ENCODE assay signal across 8 mouse cellular contexts in the genomic region with DNA sequence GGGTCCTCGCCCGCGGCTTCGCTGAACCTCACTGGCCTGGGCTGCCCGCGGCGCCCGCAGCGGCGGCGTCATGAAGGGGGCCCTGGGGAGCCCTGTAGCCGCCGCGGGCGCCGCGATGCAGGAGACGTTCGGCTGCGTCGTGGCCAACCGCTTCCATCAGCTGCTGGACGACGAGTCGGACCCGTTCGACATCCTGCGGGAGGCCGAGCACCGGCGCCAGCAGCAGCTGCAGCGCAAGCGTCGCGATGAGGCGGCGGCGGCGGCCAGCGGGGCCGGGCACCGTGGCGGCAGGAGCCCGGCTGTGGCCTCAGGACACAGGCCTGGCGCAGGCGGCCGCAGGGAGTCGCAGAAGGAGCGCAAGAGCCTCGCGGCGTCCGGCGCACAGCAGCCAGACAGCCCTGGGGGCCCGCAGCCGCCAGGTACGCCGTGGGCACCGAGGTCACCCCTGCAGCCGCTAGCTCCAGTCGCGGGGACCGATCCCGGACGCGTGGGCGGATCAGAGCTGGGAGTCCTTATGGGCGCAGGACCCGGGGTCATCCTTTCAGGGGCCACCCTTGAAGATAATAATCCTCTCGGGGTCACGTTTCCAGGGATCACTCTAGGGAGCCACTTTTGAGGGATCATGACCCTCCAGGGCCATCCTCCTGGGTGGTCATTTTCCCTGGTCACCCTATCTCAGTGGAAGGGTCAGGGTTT. TPM values are rescaled to one million over a fixed set of nuclear protein-coding genes. Genes with fewer than 3 reads are reported as not detected.
A peak's percentile ranks its signal among the peaks of the same experiment; 100 is the strongest.
DNase-seq lines count a peak whose midpoint lies in the region; ATAC-seq and TF ChIP-seq lines count a peak whose summit lies in the region.

No protein-coding gene starts in this region.

- H3K36me3 ChIP-seq in G1E (replicated peaks) = peaks cover 5% of the 10 kb centered on the region
- peaks cover 9% of the 10 kb centered on the region; the same call in 1 of the 2 replicates for H3K36me3 ChIP-seq in hindbrain, embryonic 13.5 days
- no peaks in the 10 kb centered on the region for H3K36me3 ChIP-seq in testis, adult 2 months (ENCODE audit: control insufficient read depth, insufficient read depth, low read length)

- TF ChIP-seq CTCF in G1E (IDR thresholded peaks at IDR 0.05; ENCODE audit: low read depth, low read length) = no peak
- no peak for TF ChIP-seq CTCF in embryonic fibroblast, embryonic 13.5 days (IDR thresholded peaks at IDR 0.05; ENCODE audit: borderline replicate concordance, insufficient read depth, low read length)
- no peak for TF ChIP-seq CTCF in testis, adult 2 months (IDR thresholded peaks at IDR 0.05; ENCODE audit: control insufficient read depth, insufficient read depth, insufficient replicate concordance, low read depth, low read length)

- peak; percentile 26 to 35 for DNase-seq in kidney, adult 8-10 months
- DNase-seq in kidney, postnatal 10 days = no peak
- DNase-seq in G1E (ENCODE audit: low spot score) = peak; percentile 38
- DNase-seq in gastrocnemius, postnatal 4 days (ENCODE audit: low spot score in 2 of 2) = no peak

- peak overlapping the region; percentile 94 for H3K9ac ChIP-seq in hindbrain, embryonic 13.5 days

- 0% methylated on average over 69 of the region's 71 CpGs for WGBS in hindbrain, embryonic 13.5 days

- H3K4me2 ChIP-seq in hindbrain, embryonic 13.5 days = peak overlapping the region; percentile 97

- peak overlapping the region; percentile 86 for H3K4me3 ChIP-seq in G1E (ENCODE audit: low read depth, low read length)
- peak overlapping the region; percentile 72 for H3K4me3 ChIP-seq in embryonic fibroblast, embryonic 13.5 days (ENCODE audit: insufficient read depth, low read length)
- H3K4me3 ChIP-seq in hindbrain, embryonic 13.5 days = peak overlapping the region; percentile 88
- peak overlapping the region; percentile 83 for H3K4me3 ChIP-seq in testis, adult 2 months (ENCODE audit: control insufficient read depth, low read depth, low read length)

- no peak; the same call in none of the 2 replicates for TF ChIP-seq POLR2A in embryonic fibroblast, embryonic 13.5 days (IDR thresholded peaks at IDR 0.05; ENCODE audit: low read depth, low read length)
- TF ChIP-seq POLR2A in testis, adult 2 months (IDR thresholded peaks at IDR 0.05; ENCODE audit: control insufficient read depth, low read depth, low read length) = no peak

- H3K4me1 ChIP-seq in G1E (ENCODE audit: insufficient read depth, low read depth, low read length) = peaks cover 44% of the 10 kb centered on the region
- H3K4me1 ChIP-seq in embryonic fibroblast, embryonic 13.5 days (ENCODE audit: control insufficient read depth, insufficient read depth, low read length) = peaks cover 4% of the 10 kb centered on the region; the same call in 1 of the 2 replicates
- H3K4me1 ChIP-seq in hindbrain, embryonic 13.5 days (replicated peaks) = peaks cover 17% of the 10 kb centered on the region
- peaks cover 10% of the 10 kb centered on the region for H3K4me1 ChIP-seq in testis, adult 2 months (ENCODE audit: control insufficient read depth, insufficient read depth, low read length)

- no peaks in the 10 kb centered on the region for H3K27me3 ChIP-seq in G1E (ENCODE audit: insufficient read depth, low read length)
- H3K27me3 ChIP-seq in hindbrain, embryonic 13.5 days = 0 out of 2 replicates have a peak, but pooled peaks cover 8% of the 10 kb centered on the region
- H3K27me3 ChIP-seq in testis, adult 2 months (ENCODE audit: control insufficient read depth, insufficient read depth, low read length) = no peaks in the 10 kb centered on the region

- peak overlapping the region; percentile 42; the same call in 1 of the 2 replicates for H3K27ac ChIP-seq in embryonic fibroblast, embryonic 13.5 days (ENCODE audit: insufficient read depth, low read length)
- H3K27ac ChIP-seq in hindbrain, embryonic 13.5 days = peak overlapping the region; percentile 88
- peak overlapping the region; percentile 4; the same call in 1 of the 2 replicates for H3K27ac ChIP-seq in testis, adult 2 months (ENCODE audit: control insufficient read depth, insufficient read depth, low read depth, low read length)

- no peaks in the 10 kb centered on the region for H3K9me3 ChIP-seq in G1E (replicated peaks)
- peaks cover 3% of the 10 kb centered on the region; the same call in 1 of the 2 replicates for H3K9me3 ChIP-seq in hindbrain, embryonic 13.5 days

- ATAC-seq in G1E (ENCODE audit: extremely low read depth, insufficient number of reproducible peaks, low FRiP score, poor library complexity, severe bottlenecking) = no peak
- no peak; the same call in 1 of the 2 replicates for ATAC-seq in hindbrain, embryonic 13.5 days (ENCODE audit: low FRiP score)
- peak; percentile 33 for ATAC-seq in megakaryocyte, adult 5-6 weeks (ENCODE audit: poor library complexity, severe bottlenecking)

RNA-seq across cellular contexts. Expression of a gene that starts 0.4 kb away (rescaled TPM):
- total RNA-seq in G1E (2014; fragmentation: Nextera tagmentation) = 22.0 and 34.1 TPM in 2 replicates
- total RNA-seq in G1E (2017) = 10.5 and 12.4 TPM in 2 replicates
- polyA plus RNA-seq in G1E (2012) = 33.9 and 44.5 TPM in 2 replicates
- 25.6 and 26.5 TPM in 2 replicates for polyA plus RNA-seq in embryonic fibroblast, embryonic 13.5 days (2011; ENCODE audit: insufficient read length, low read depth, missing spikeins)
- polyA plus RNA-seq in hindbrain, embryonic 13.5 days (2015; fragmentation: Nextera tagmentation; extraction: Ambion mirVana) = 28.9 and 29.9 TPM in 2 replicates
- 6.2 and 7.2 TPM in 2 replicates for total RNA-seq in megakaryocyte, adult 5-6 weeks (2015)
- total RNA-seq in megakaryocyte, adult 5-6 weeks (2017) = 5.0 and 6.5 TPM in 2 replicates
- polyA plus RNA-seq in testis, adult 2 months (2012; rRNA removed) = 186 and 204 TPM in 2 replicates
- total RNA-seq in gastrocnemius, postnatal 4 days (2021) = 10 to 100 TPM; 27.3 to 30.9 TPM

RNA-seq across cellular contexts. Expression of a gene that starts 9.1 kb away (rescaled TPM):
- total RNA-seq in G1E (2014; fragmentation: Nextera tagmentation) (37.2 and 38.6 TPM in 2 replicates), G1E (2017) (47.2 and 51.7 TPM in 2 replicates)
- polyA plus RNA-seq in G1E (2012) = 6.6 and 7.0 TPM in 2 replicates
- 18.6 and 21.2 TPM in 2 replicates for polyA plus RNA-seq in embryonic fibroblast, embryonic 13.5 days (2011; ENCODE audit: insufficient read length, low read depth, missing spikeins)
- 5.7 and 6.6 TPM in 2 replicates for polyA plus RNA-seq in hindbrain, embryonic 13.5 days (2015; fragmentation: Nextera tagmentation; extraction: Ambion mirVana)
- total RNA-seq in megakaryocyte, adult 5-6 weeks (2015) = 26.4 and 34.6 TPM in 2 replicates
- 38.7 and 48.5 TPM in 2 replicates for total RNA-seq in megakaryocyte, adult 5-6 weeks (2017)
- polyA plus RNA-seq in testis, adult 2 months (2012; rRNA removed) = 27.3 and 29.3 TPM in 2 replicates
- total RNA-seq in gastrocnemius, postnatal 4 days (2021) = 10 to 100 TPM; 15.8 to 17.8 TPM

RNA-seq across cellular contexts. Expression of a gene that starts 32.9 kb away (rescaled TPM):
- total RNA-seq in G1E (2014; fragmentation: Nextera tagmentation) (not detected in 2 replicates), G1E (2017) (0.11 TPM in 1 of 2 replicates, not detected in the other)
- not detected in 2 replicates for polyA plus RNA-seq in G1E (2012)
- polyA plus RNA-seq in embryonic fibroblast, embryonic 13.5 days (2011; ENCODE audit: insufficient read length, low read depth, missing spikeins) = 12.8 and 14.1 TPM in 2 replicates
- 2.5 and 3.1 TPM in 2 replicates for polyA plus RNA-seq in hindbrain, embryonic 13.5 days (2015; fragmentation: Nextera tagmentation; extraction: Ambion mirVana)
- 11.2 and 16.0 TPM in 2 replicates for total RNA-seq in megakaryocyte, adult 5-6 weeks (2015)
- 18.1 and 18.4 TPM in 2 replicates for total RNA-seq in megakaryocyte, adult 5-6 weeks (2017)
- 0.79 and 1.1 TPM in 2 replicates for polyA plus RNA-seq in testis, adult 2 months (2012; rRNA removed)
- total RNA-seq in gastrocnemius, postnatal 4 days (2021) = 1 to 10 TPM; 3.1 to 3.3 TPM

Comparison
In these comparisons a context has a peak if more than half of its experiments do, and no peak if none do; other contexts are left out.
1. DNase-seq: peak in kidney, adult 8-10 months (2 of 2) and G1E (single experiment); none in kidney, postnatal 10 days (single experiment) and gastrocnemius, postnatal 4 days (0 of 2).
2. H3K27ac ChIP-seq: peak in every context shown above with its lines; median percentile 88 in hindbrain, embryonic 13.5 days; 42 in embryonic fibroblast, embryonic 13.5 days; 4 in testis, adult 2 months.
3. Peak in every context shown above with its lines, with median percentiles within 50 percentile points of each other: H3K4me3 ChIP-seq.